Mouse (Mus musculus) lung, embryonic 15.5 days (tissue): ENCODE data around the gene Tada3. TPM values are rescaled to one million over a fixed set of nuclear protein-coding genes. Genes with fewer than 3 reads are reported as not detected.

Experiments
- ATAC-seq: fragments of 200-750 bp; cut with Nextera tagmentation; 2 replicates; pipeline ENCODE4 v1.8.0; 2017; ENCODE audit warnings: moderate number of reproducible peaks, borderline replicate concordance; ENCODE audit not compliant: low FRiP score, low TSS enrichment; ENCODE audit errors: extremely low read depth
- H3K27ac ChIP-seq: fragments of 300-500 bp; sonication (generic); 2 replicates; pipeline ENCODE4 v1.5.1; 2015; ENCODE audit warnings: moderate library complexity, mild to moderate bottlenecking, inconsistent platforms
- H3K27me3 ChIP-seq: fragments of 300-500 bp; sonication (generic); 2 replicates; pipeline ENCODE4 v1.6.1; 2015; ENCODE audit warnings: inconsistent platforms
- H3K36me3 ChIP-seq: fragments of 300-500 bp; sonication (generic); 2 replicates; pipeline ENCODE4 v1.6.1; 2015; ENCODE audit warnings: inconsistent platforms
- H3K4me1 ChIP-seq: fragments of 300-500 bp; sonication (generic); 2 replicates; pipeline ENCODE4 v1.6.1; 2015; ENCODE audit warnings: inconsistent platforms
- H3K4me2 ChIP-seq: fragments of 300-500 bp; sonication (generic); 2 replicates; pipeline ENCODE4 v1.6.1; 2015; ENCODE audit warnings: inconsistent platforms, mild to moderate bottlenecking, moderate library complexity
- H3K4me3 ChIP-seq: fragments of 300-500 bp; sonication (generic); 2 replicates; pipeline ENCODE4 v1.5.1; 2015; ENCODE audit warnings: mild to moderate bottlenecking, inconsistent platforms
- H3K9ac ChIP-seq: fragments of 300-500 bp; sonication (generic); 2 replicates; pipeline ENCODE4 v1.6.1; 2015; ENCODE audit warnings: inconsistent platforms
- H3K9me3 ChIP-seq: fragments of 300-500 bp; sonication (generic); 2 replicates; pipeline ENCODE4 v1.6.1; 2016; ENCODE audit warnings: inconsistent platforms
- WGBS: fragments of 180-500 bp; shearing (Covaris S2); methylation state at CpG from one replicate; pipeline ENCODE4 v1.1.7; 2015; 5-methylcytosine and 5-hydroxymethylcytosine counted together
- polyA plus RNA-seq: library from polyadenylated mRNA; unstranded; fragments of >200 nt; fragmentation: Nextera tagmentation; extraction: Ambion mirVana; gene quantifications from 2 replicates; pipeline ENCODE4 v1.2.1, GENCODE M21; 2015

The Tada3 gene
- 53.1 and 54.6 TPM in 2 replicates for polyA plus RNA-seq

GRCm38 (mm10) chr6:113377496-113378385, at the start of gene Tada3, which contains the start of gene Arpc4:
Gene Tada3 (minus strand): TSS chr6:113377883.
Gene Arpc4 (plus strand): TSS chr6:113378115.
- no peaks in the 10 kb centered on the region for H3K27me3 ChIP-seq
- peak within 1 kb of the TSS; percentile 99 for H3K27ac ChIP-seq
- peaks cover 24% of the 10 kb centered on the region for H3K4me1 ChIP-seq
- H3K36me3 ChIP-seq = peaks cover 48% of the 10 kb centered on the region
- peak within 1 kb of the TSS; percentile 74 for H3K4me2 ChIP-seq
- peak; percentile 96 for ATAC-seq
- peak within 1 kb of the TSS; percentile 89 for H3K9ac ChIP-seq
- peak within 1 kb of the TSS; percentile 96 for H3K4me3 ChIP-seq
- H3K9me3 ChIP-seq = no peaks in the 10 kb centered on the region
- under 1% methylated on average over 61 of the region's 61 CpGs for WGBS

- Histone ChIP-seq H3K4me3 (no peak overlapping the region), H3K9me3 (no peaks in the 10 kb centered on the region), H3K4me2 (no peak overlapping the region), H3K4me1 (no peaks in the 10 kb centered on the region), H3K9ac (no peak overlapping the region), H3K27ac (no peak overlapping the region), H3K36me3 (no peaks in the 10 kb centered on the region), H3K27me3 (no peaks in the 10 kb centered on the region)
- WGBS = 59% methylated on average over 3 of the region's 3 CpGs
- ATAC-seq = no peak
Observed at GRCm38 (mm10) chr6:113427397-113427796, 49.7 kb upstream of the Tada3 start.

- no peak overlapping the region for H3K4me2 ChIP-seq
- 90% methylated on average over 4 of the region's 4 CpGs for WGBS
- H3K27ac ChIP-seq = no peak overlapping the region
- no peak overlapping the region for H3K4me3 ChIP-seq
- no peaks in the 10 kb centered on the region for H3K4me1 ChIP-seq
- H3K36me3 ChIP-seq = no peaks in the 10 kb centered on the region
- H3K9me3 ChIP-seq = no peaks in the 10 kb centered on the region
- no peak overlapping the region for H3K9ac ChIP-seq
- H3K27me3 ChIP-seq = no peaks in the 10 kb centered on the region
- no peak for ATAC-seq
Observed at GRCm38 (mm10) chr6:113426696-113427095, 49.0 kb upstream of the Tada3 start.

GRCm38 (mm10) chr6:113424187-113424586, 46.5 kb upstream of the Tada3 start:
- Histone ChIP-seq H3K4me1 (peaks cover 5% of the 10 kb centered on the region; the same call in 1 of the 2 replicates), H3K9ac (no peak overlapping the region), H3K4me3 (no peak overlapping the region), H3K27ac (no peak overlapping the region), H3K27me3 (no peaks in the 10 kb centered on the region), H3K36me3 (no peaks in the 10 kb centered on the region), H3K4me2 (no peak overlapping the region), H3K9me3 (no peaks in the 10 kb centered on the region)
- ATAC-seq = no peak
- WGBS = 69% methylated on average over 7 of the region's 7 CpGs

- H3K36me3 ChIP-seq = no peaks in the 10 kb centered on the region
- H3K4me1 ChIP-seq = peaks cover 12% of the 10 kb centered on the region
- no peaks in the 10 kb centered on the region for H3K9me3 ChIP-seq
- H3K27me3 ChIP-seq = no peaks in the 10 kb centered on the region
- no peak overlapping the region for H3K4me2 ChIP-seq
- H3K9ac ChIP-seq = no peak overlapping the region
- no peak overlapping the region for H3K27ac ChIP-seq
- no peak overlapping the region for H3K4me3 ChIP-seq
- ATAC-seq = no peak
- 58% methylated on average over 4 of the region's 4 CpGs for WGBS
Observed at GRCm38 (mm10) chr6:113423000-113423399, 45.3 kb upstream of the Tada3 start.

- Histone ChIP-seq H3K9ac (peak within 1 kb of the TSS; percentile 74), H3K27me3 (no peaks in the 10 kb centered on the region), H3K36me3 (0 out of 2 replicates have a peak, but pooled peaks cover 4% of the 10 kb centered on the region), H3K4me1 (peaks cover 17% of the 10 kb centered on the region), H3K27ac (0 out of 2 replicates have a peak within 1 kb of the TSS, but pooled peaks have one; percentile 1), H3K9me3 (no peaks in the 10 kb centered on the region), H3K4me3 (peak within 1 kb of the TSS; percentile 60), H3K4me2 (peak within 1 kb of the TSS; percentile 88)
- under 1% methylated on average over 25 of the region's 25 CpGs for WGBS
- peak; percentile 97 for ATAC-seq
Observed at GRCm38 (mm10) chr6:113419199-113419587, 41.5 kb upstream of the Tada3 start, which contains the start of gene Rpusd3. Gene Rpusd3 (minus strand): TSS chr6:113419340.

GRCm38 (mm10) chr6:113418441-113419198, 40.9 kb upstream of the Tada3 start:
- ATAC-seq = peak; percentile 56; the same call in 1 of the 2 replicates
- Histone ChIP-seq H3K4me2 (peak overlapping the region; percentile 88), H3K4me3 (peak overlapping the region; percentile 60), H3K9me3 (no peaks in the 10 kb centered on the region), H3K27me3 (no peaks in the 10 kb centered on the region), H3K27ac (0 out of 2 replicates have a peak overlapping the region, but pooled peaks have one; percentile 1), H3K9ac (peak overlapping the region; percentile 74), H3K4me1 (peaks cover 17% of the 10 kb centered on the region), H3K36me3 (0 out of 2 replicates have a peak, but pooled peaks cover 4% of the 10 kb centered on the region)
- WGBS = 12% methylated on average over 16 of the region's 16 CpGs

GRCm38 (mm10) chr6:113416416-113416815, 38.7 kb upstream of the Tada3 start:
- no peak for ATAC-seq
- 0 out of 2 replicates have a peak, but pooled peaks cover 4% of the 10 kb centered on the region for H3K36me3 ChIP-seq
- H3K27ac ChIP-seq = no peak overlapping the region
- 66% methylated on average over 5 of the region's 5 CpGs for WGBS
- H3K9ac ChIP-seq = no peak overlapping the region
- H3K4me3 ChIP-seq = no peak overlapping the region
- no peaks in the 10 kb centered on the region for H3K9me3 ChIP-seq
- no peaks in the 10 kb centered on the region for H3K27me3 ChIP-seq
- H3K4me1 ChIP-seq = peaks cover 17% of the 10 kb centered on the region
- no peak overlapping the region for H3K4me2 ChIP-seq

- 0 out of 2 replicates have a peak, but pooled peaks cover 1% of the 10 kb centered on the region for H3K36me3 ChIP-seq
- ATAC-seq = no peak
- no peaks in the 10 kb centered on the region for H3K27me3 ChIP-seq
- H3K4me1 ChIP-seq = no peaks in the 10 kb centered on the region
- no peak overlapping the region for H3K9ac ChIP-seq
- H3K9me3 ChIP-seq = no peaks in the 10 kb centered on the region
- H3K4me2 ChIP-seq = no peak overlapping the region
- WGBS = 46% methylated on average over 1 of the region's 1 CpGs
- H3K4me3 ChIP-seq = no peak overlapping the region
- no peak overlapping the region for H3K27ac ChIP-seq
Observed at GRCm38 (mm10) chr6:113410001-113410400, 32.3 kb upstream of the Tada3 start.

- no peak overlapping the region for H3K4me3 ChIP-seq
- H3K27ac ChIP-seq = no peak overlapping the region
- no peaks in the 10 kb centered on the region for H3K9me3 ChIP-seq
- H3K9ac ChIP-seq = no peak overlapping the region
- H3K4me1 ChIP-seq = no peaks in the 10 kb centered on the region
- no peak overlapping the region for H3K4me2 ChIP-seq
- no peaks in the 10 kb centered on the region for H3K27me3 ChIP-seq
- WGBS = 75% methylated on average over 9 of the region's 9 CpGs
- no peak for ATAC-seq
- no peaks in the 10 kb centered on the region for H3K36me3 ChIP-seq
Observed at GRCm38 (mm10) chr6:113406683-113407082, 29.0 kb upstream of the Tada3 start.

- no peak overlapping the region for H3K27ac ChIP-seq
- no peak overlapping the region for H3K4me3 ChIP-seq
- ATAC-seq = no peak
- no peaks in the 10 kb centered on the region for H3K27me3 ChIP-seq
- no peaks in the 10 kb centered on the region for H3K9me3 ChIP-seq
- WGBS = 80% methylated on average over 6 of the region's 6 CpGs
- no peaks in the 10 kb centered on the region for H3K4me1 ChIP-seq
- no peak overlapping the region for H3K4me2 ChIP-seq
- no peaks in the 10 kb centered on the region for H3K36me3 ChIP-seq
- H3K9ac ChIP-seq = no peak overlapping the region
Observed at GRCm38 (mm10) chr6:113405483-113405882, 27.8 kb upstream of the Tada3 start.
